Mouse (Mus musculus): ENCODE data around the gene Aifm2.
A peak's percentile ranks its signal among the peaks of the same experiment; 100 is the strongest.

DNA sequence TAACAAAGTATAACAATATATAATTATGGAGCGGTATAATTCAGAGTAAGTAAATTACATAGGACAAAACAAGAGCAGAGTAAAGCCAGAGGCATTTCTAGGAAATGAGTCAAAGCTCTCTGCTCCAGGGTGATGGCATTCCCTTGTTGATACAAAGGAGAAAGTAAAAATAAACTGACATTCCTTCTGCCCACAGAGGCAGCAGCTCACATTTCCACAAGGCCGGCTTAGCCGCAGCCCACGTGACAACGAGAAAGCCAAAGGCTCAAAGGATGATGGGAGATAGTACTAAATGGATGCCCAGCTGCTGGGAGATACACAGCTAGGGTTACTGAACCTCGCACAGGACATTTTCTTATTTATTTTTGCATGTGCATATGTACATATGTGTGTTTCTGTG is 44.8 kb downstream of the Aifm2 start:
- TF ChIP-seq MAX (IDR thresholded peaks at IDR 0.05; ENCODE audit: low read depth) (no peak), TCF12 (IDR thresholded peaks at IDR 0.05; ENCODE audit: insufficient read depth, poor library complexity, severe bottlenecking) (no peak), POLR2A (IDR thresholded peaks at IDR 0.05; ENCODE audit: insufficient read length, low read depth) (no peak), CEBPB (IDR thresholded peaks at IDR 0.05; ENCODE audit: insufficient read depth, poor library complexity, severe bottlenecking) (no peak), POLR2AphosphoS2 (IDR thresholded peaks at IDR 0.05; ENCODE audit: insufficient read length, low read depth) (no peak), MYOD1 (IDR thresholded peaks at IDR 0.05; ENCODE audit: control insufficient read depth in 1 of 3, insufficient read length in 2 of 3, low read depth in 2 of 3) (peak in 1 of 3 experiments; percentile 36)
